Mouse (Mus musculus): ENCODE measurements around the gene Tmed10. TPM values are rescaled to one million over a fixed set of nuclear protein-coding genes. Genes with fewer than 3 reads are reported as not detected.

Gene Tmed10
- polyA plus RNA-seq (2012; rRNA removed) = 297 and 359 TPM in 2 replicates

DNA sequence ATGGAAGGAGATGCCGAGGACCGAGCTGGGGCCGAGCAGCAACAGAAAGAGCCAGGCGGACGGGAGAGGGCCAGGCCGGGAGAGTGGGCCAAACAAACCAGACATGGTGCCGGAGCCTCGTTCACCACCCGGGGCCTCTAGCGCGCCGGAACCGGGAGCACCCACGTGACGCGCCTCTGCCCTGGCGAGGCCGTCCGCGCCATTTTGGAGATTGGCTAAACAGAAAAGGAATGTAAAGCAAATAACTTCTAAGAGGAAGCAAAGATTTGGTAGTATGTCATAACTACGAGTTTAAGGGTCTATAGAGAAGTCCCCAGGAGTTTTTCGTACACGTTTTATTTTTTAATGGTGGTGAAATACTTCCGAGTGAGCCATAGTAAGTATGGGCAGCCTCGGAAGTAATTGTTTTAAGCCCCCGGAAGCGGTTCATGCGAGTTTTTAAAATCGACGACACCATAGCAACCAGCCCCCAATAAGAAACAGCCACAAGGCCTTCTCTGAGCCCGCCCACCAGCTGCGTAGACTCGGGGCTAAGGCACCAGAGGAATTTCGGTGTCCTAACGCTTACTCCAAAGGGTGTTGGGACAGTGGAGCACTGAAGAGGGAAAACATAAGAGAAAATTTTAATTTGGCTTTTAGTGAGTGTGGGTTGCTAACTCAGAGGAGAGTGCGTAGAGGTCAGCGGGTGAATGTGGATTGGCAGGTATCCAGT lies at the start of gene Tmed10:
TSS of gene Tmed10 (minus strand) at position 287 of the 712 bp plus-strand sequence.

DNA sequence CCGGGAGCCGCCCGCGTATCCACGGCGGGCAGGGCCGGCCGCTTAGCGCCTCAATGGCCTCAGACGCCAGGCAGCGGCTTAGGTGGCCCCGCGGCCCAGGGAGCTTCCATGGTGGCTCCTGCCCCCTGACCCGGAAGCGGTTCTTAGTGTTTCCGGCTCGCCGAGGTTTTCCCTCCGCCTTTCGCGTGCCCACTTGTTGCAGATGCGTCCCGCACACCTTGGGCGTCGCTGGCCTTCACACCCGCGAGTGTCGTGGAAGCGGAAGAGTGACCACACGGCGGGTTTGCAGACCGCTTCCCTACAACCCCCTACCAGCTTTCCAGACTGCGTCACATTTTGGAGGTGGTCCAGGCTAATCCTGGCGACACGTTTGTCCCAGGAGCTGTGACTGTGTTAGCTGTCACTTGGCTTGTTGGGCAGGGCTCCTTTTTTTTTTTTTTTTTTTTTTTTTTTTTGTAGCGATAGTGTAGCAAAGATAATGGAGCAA lies 35.4 kb downstream of the Tmed10 start, which contains the start of gene Nek9:
TSS of gene Nek9 (minus strand) at position 120 of the 487 bp plus-strand sequence.

Other genes starting within 250 kb of the Tmed10 start
- gene Rps6kl1, start 223.6 kb downstream of the Tmed10 start, polyA plus RNA-seq (2012; rRNA removed) = 1.0 and 1.3 TPM in 2 replicates
- gene Pgf, start 197.1 kb downstream of the Tmed10 start, polyA plus RNA-seq (2012; rRNA removed) = 3.0 and 3.6 TPM in 2 replicates
- 131 and 144 TPM in 2 replicates for gene Eif2b2, start 155.4 kb downstream of the Tmed10 start, polyA plus RNA-seq (2012; rRNA removed)
- 3.5 and 4.0 TPM in 2 replicates for gene Mlh3, start 104.2 kb downstream of the Tmed10 start, polyA plus RNA-seq (2012; rRNA removed)
- 2.5 and 3.3 TPM in 2 replicates for gene Acyp1, start 86.4 kb downstream of the Tmed10 start, polyA plus RNA-seq (2012; rRNA removed)
- gene Zc2hc1c, start 86.3 kb downstream of the Tmed10 start, polyA plus RNA-seq (2012; rRNA removed) = 1.1 and 1.2 TPM in 2 replicates
- gene Nek9, start 35.5 kb downstream of the Tmed10 start, polyA plus RNA-seq (2012; rRNA removed) = 31.2 and 36.2 TPM in 2 replicates
- 25.5 and 27.3 TPM in 2 replicates for gene Fos, start 99.0 kb upstream of the Tmed10 start, polyA plus RNA-seq (2012; rRNA removed)
- 16.2 and 24.5 TPM in 2 replicates for gene Jdp2, start 224.2 kb upstream of the Tmed10 start, polyA plus RNA-seq (2012; rRNA removed)